Mouse (Mus musculus) liver, embryonic 14.5 days (tissue): ENCODE results near the gene Klrg1.

ENCODE experiments used
- CTCF ChIP-seq: IDR thresholded peaks from 2 replicates; pipeline ENCODE4 v1.5.1; 2016; ENCODE audit warnings: antibody characterized with exemption, low read depth, control low read depth
- EP300 ChIP-seq: IDR thresholded peaks from 2 replicates; pipeline ENCODE4 v1.6.1; 2016; ENCODE audit warnings: antibody characterized with exemption, low read depth

DNA sequence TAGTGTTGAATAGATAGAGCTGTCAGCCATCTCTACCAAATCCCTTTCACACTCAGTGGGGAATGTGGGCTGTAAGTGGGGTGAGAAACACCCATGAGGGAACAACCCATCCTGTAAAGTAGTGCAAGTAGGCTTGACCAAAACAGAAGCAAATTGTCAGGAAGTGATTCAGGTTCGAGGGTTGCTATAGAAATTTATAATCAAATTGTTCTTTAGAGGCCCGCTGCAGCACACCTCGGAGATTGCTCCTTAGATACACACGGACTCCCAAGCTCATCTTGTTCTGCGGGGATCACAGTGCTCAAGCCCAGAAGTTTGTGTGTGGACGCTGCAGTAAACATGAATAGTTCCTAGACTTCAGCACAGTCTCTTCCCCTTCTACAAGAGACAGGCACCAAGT is at the start of gene Klrg1:
- TF ChIP-seq CTCF, result no peak
- no peak for TF ChIP-seq EP300
